Mouse (Mus musculus) monocyte, adult 5-6 weeks (primary cell): Measurements from ENCODE around the gene Olfr1394. TPM values are rescaled to one million over a fixed set of nuclear protein-coding genes. Genes with fewer than 3 reads are reported as not detected.
"Not testable (repeated sequence)": the region's sequence is repeated elsewhere in the genome, so short reads cannot be mapped to it uniquely, and the experiment has no call there.

Experiments
- ATAC-seq: fragments of 153-309, 156-312 bp; replicated peaks from 2 replicates; pipeline ENCODE4 v1.8.0; 2017; ENCODE audit warnings: mild to moderate bottlenecking; ENCODE audit not compliant: low TSS enrichment, insufficient number of reproducible peaks, severe bottlenecking, poor library complexity, low FRiP score
- total RNA-seq: library from RNA; stranded (forward); fragments of 200-1000, 200-491, 200-594 nt; gene quantifications from 3 replicates; pipeline ENCODE4 v1.2.3, GENCODE M21; 2017

Gene Olfr1394
- not detected in 3 replicates for total RNA-seq

DNA sequence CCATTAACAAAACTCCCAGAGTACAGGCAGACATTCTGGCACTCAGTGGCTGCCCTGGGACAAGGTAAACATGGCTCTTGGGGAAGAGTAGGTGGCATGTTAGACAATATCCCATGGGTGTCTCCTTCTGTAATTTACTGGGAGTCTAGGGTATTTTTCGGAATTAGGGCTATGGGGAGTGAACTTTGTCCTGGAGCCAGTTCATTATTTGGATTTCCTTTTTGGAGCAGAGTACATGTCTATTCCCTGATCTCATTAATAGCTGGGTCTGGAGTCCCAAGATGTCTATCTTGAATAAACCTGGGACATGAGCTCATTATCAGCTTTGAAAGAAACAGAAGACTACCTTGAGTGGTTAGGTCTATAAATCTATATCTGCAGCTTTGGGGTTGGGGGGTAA lies at the start of gene Olfr1394:
Gene Olfr1394 (plus strand): TSS at position 301 of the 400 bp plus-strand sequence.
- no peak for ATAC-seq

DNA sequence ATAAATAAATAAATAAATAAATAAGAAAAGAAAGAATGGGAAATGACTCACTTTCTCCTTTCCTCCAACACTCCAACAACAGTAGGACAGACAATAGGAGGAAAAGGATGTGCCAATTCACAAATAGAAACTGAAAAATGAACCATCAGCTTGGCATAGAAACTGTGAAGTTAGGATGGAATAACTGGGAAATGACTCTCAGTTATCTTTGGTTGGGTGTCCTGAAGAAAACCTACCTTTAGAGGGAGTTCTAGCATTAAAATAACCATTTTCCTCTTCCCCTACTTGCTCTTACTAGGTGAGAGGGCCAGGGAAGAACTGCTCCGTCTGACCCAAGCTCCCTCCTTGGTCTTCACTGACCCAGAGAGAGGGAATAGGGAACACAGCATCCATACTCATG lies 48.4 kb upstream of the Olfr1394 start:
- no peak for ATAC-seq

DNA sequence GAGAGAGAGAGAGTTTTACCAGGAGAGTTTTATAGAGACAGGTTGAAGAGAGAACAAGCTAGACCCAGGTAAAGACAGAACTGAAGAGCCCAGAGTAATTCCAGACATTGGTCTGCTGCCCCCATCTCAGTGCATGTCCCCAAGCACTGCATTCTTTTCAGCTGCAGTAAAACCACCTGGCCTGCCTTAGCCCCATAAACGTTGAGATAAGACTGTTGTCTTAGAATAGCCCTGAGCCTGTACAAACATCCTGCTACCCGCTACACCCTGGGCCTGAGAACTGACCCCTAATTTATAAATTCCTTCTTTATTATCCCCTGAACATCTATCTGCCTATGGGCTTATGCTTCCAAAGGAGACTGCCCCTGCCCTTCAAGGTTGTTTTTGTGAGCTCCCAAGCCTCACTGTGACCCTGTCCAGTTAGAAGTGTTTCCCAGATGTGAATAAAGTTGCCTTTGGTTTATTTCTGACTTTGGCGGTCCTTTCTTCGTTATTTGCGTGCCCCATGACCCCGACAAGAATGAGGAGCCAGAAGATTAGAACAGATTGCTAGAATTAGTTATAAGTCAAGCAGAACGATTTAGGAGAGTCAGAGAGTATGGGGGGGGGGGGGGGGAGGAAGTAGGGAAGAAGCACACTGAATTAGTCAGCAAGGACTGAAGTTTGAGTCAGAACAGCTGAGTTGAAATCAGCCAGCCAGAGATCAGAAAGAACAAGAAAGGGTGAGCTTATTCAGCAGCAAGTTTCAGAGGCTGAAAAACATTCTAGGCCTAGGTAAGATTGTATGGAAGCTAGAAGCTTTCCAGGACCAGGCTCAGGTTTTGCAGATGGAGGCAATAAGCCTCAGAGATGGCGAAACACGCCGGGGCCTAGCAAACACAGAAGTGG lies 46.3 kb upstream of the Olfr1394 start:
- no peak for ATAC-seq

DNA sequence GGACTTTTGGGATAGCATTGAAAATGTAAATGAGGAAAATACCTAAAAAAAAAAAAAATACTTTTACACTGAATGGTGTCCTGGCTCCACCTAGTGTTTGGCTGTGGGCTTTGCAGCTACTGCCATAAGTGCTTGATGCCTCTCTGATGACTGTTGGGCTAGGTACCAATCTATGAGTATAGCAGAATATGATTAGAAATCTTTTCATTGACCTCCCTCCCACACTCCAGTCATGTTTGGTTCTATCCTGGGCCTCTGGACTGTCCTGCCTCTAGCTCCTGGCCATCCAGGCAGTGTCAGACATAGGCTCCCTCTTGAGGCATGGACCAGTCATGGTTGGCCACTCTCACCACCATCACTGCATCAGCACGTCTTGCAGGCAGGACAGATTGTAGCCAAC lies 45.3 kb upstream of the Olfr1394 start:
- peak; percentile 54 for ATAC-seq

DNA sequence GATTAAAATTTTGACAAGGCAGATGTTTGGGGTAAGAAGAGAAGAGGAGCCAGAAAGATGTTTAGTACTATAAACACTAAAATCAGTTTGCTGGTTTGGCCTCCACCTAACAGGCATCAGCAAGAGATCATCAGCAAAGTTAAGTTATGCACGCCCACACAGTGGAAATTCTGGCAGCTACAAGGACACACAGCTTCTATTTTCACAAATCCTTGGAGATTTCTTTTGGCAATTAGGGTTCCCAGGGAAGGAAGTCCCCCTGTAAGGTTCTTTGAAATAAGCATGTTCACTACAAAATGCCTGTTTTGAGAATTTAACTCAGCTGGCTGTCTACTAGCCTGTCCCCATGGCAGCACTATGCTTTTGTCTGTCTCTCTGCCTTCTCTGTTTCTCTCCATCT lies 43.2 kb upstream of the Olfr1394 start:
- ATAC-seq: no peak

DNA sequence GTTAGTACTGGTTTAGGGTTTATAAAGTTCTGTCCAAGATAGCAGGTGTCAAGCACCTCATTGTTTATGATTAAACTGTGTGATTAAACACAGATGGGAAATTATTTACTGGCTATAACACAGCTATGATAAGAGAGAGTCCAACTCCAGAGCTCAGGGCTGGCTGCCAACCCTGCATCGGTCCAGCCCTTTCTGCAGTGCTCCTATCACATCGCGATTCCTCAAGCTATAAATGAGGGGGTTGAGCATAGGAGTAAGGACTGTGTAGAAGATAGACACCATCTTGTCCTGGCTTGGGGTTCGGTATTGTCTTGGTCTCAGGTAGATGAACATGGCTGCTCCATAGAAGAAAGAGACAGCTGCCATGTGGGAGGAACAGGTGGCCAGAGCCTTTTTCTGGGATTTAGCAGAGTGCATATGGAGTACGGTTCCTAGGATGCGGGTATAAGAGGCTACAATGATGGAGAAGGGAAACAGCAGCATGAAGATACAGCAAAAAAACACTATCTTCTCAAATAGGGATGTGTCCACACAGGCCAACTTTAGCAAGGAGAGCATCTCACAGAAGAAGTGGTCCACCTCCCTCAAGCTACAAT lies 41.5 kb upstream of the Olfr1394 start:
- no peak for ATAC-seq

DNA sequence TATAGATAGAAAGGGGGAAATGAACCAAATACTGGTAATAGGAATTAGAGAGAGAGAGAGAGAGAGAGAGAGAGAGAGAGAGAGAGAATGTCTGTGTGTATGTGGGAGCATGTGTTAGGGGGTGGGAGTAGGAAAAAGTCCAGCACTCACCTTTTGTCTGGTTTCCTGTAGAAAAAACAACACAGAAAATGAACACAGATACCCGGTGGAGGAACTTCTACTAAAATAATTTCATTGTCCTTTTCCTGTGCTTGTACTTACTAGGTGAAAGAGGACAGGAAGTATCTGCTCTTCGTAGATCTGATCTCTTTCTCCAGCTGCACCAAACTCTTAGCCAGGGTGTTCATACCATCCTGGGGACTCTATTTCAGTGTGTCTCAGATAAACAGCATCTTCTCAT lies 40.0 kb upstream of the Olfr1394 start:
- ATAC-seq: no peak

DNA sequence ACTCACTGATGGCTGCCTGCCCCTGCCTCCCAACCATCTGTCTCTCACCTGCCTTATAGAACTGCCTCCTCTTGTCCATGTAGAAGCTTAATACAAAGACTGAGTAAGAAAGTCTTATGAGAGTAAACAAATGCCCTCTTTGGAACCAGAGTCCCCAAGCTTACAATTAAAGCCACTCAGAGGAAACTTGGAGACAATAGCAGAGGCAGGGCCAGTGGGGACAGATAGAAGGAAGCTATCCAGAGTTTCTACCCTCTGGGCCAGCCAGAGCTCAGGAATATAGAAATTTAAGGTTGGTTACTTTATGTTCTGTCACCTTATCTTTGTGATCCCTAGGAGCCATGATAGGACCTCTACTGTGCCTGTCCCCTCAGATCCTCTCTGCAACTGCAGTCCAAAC lies 39.4 kb upstream of the Olfr1394 start, which contains the start of gene Olfr1396:
Gene Olfr1396 (minus strand): TSS at position 101 of the 400 bp plus-strand sequence.
- ATAC-seq: no peak

DNA sequence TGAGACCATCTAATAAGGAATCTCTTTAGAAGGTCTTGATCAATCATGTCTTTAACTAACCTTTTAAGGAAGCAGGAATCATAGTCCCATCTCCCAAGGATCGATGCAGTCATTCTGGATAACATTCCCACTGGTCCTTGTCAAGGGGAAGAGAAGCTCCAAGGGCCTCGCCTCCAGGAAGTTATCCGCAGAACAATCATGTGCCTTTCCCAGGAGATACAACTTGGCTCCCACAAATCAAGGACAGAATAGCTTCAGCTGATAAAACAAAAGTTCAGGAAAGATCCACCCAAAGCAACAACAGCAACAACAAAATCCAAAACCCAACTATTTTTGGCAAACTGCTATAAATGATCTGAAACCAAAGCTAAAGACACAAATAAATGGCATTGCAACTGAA lies 34.5 kb upstream of the Olfr1394 start:
- ATAC-seq: no peak

DNA sequence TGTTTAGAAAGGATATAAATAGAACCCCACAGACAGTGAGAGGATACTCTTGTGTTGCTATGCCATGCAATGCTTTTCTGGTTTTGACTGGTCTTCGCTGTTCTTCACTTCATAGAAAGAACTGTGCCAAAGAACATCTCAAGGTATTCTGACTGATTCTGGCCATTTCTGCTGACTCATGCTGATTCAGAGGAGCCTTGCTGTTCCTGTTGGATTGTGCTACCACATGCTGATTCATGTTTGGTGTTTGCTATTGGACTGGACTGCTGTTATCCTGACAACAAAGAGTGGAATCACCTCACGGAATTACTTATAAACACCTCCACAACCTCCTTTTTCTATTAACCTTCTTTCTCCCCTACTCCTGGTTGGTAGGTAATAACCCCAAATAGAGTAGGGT lies 30.0 kb upstream of the Olfr1394 start:
- ATAC-seq: no peak

DNA sequence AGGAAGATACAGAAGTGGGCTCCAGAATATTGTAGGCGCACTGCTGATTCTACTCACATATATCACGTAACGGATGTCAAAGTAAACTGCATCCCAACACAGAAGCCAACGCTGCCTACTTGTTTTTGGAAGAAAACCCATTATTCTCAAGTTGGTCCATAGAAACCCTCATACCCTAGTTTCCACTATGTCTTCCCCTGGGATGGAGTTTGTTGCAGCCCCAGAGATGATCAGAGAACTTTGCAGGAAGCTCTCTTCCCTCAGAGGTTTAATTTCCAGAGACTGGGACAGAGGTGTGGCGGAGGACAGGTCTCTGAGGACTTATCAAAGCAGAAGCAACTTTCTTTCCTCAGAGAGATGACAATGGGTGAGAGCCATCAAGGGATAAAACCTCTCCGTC lies 12.2 kb upstream of the Olfr1394 start, which contains the start of gene Olfr1395:
Gene Olfr1395 (plus strand): TSS at position 301 of the 400 bp plus-strand sequence.
- no peak for ATAC-seq

DNA sequence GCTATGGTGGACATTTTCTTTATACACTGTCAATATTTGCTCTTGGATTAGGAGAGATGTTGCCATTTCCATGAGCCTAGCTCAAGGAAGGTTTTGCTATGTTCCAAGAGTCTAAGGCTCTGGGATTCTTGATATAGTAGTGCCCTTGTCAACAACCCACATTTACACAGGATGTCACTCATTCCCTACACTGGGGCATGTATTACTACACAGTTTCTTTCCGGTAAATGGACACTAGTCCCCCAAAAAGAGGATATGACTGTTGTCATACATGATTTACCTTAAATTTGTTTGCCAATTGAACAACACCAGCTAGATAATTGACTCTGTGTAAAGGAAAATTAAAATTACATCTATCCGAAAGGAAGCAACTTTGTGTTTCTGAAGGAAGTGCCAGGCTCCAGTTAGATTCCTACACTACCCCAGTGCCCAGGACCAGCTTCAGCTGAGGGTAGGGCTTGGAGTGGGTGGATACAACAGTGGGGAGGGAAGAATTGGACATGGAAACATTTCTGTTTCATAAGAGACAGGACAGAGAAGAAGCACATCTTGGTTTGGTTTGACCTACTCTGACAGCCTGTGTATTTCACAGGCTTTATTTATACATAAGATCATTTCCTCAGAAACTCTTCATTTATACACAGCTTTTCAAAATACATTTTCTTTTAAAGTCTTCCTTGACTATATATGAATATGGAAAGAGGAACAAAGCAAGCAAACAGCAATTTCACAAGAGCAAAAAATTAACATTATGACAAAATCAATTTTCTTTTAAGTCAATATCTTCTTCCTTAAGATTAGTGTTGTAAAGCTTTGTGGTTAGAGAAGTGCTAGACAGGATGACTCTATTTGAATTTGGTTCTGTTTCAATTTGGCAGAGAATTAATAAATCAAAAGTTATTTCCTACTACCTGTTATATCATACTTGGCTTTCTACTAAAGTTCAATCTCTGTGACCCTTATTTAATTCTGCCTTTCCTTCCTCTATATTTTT lies 2.9 kb downstream of the Olfr1394 start:
- 0 out of 2 replicates have a peak, but pooled peaks have one; percentile 37 for ATAC-seq

DNA sequence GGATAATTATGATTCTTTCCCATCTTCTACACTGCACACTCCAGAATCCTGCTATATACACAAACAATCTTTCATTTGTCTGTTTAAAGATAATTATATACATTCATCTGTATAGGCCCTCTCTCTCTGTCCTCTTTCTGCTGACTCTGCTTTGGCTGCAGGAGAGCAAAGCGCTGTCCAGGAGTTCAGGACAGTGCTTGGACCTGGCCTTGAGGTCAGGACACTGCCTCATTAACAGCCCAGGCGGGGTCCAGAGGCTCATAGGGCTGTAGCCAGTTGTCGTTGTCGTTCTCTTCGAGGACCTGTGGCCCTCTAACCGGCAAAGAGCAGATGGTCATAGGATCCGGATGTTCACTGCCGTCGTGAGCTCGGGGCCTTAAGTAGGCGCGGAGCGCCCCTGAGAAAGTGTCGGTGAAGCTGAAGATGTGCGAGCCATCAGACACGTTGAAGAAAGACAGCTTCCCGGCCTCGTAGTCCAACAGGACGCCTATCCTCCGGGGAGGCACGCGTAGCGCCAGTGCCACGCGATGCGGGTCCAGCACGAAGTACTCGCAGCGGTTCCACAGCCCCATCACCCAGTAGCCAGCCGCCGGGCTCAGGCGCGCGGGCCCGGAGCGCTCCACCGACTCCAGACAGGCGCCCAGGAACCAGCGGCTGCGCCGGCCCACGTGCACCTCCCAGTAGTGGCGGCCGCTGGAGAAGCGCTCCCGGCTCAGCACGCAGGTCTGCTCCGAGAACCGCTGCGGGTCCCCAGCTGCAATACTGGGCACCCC lies 14.8 kb downstream of the Olfr1394 start:
- no peak for ATAC-seq

DNA sequence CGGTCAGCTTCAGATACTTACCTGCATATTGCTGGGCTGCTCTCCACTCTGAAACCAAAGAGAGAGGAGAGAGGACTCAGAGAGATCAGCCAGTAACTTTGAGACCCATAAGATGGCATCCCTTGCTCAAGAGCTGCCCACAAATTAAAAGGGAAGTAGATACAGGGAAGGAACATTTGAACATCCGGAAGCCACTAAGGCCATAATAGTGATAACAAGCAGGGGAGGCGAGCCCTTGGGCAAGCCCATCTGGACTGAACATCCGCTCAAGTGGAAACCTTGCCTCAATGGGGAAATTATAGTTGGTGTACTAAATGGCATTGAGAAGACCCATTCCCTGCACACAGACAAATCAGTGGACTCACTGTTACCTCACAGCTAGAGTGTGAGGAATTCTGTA lies 16.4 kb downstream of the Olfr1394 start:
- ATAC-seq: peak; percentile 91

DNA sequence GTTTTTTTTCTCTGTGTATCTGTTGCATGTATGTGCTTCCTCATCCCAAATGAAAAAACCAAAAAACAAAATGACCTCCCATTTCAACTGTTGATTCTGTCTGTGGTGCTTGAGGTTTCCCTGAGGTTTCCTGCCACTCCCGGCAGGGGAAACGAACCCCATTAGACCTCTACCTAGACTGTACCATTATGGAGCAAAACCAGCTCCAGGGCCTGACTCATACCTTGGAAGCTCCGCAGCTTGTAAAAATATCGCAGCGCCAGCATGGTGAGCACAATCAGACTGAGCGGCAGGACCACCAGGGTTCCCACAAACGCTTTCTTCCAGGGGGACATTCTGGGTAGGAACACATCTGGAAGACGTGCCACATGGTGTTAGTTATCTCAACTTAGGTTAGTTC lies 21.2 kb downstream of the Olfr1394 start:
- ATAC-seq: no peak

DNA sequence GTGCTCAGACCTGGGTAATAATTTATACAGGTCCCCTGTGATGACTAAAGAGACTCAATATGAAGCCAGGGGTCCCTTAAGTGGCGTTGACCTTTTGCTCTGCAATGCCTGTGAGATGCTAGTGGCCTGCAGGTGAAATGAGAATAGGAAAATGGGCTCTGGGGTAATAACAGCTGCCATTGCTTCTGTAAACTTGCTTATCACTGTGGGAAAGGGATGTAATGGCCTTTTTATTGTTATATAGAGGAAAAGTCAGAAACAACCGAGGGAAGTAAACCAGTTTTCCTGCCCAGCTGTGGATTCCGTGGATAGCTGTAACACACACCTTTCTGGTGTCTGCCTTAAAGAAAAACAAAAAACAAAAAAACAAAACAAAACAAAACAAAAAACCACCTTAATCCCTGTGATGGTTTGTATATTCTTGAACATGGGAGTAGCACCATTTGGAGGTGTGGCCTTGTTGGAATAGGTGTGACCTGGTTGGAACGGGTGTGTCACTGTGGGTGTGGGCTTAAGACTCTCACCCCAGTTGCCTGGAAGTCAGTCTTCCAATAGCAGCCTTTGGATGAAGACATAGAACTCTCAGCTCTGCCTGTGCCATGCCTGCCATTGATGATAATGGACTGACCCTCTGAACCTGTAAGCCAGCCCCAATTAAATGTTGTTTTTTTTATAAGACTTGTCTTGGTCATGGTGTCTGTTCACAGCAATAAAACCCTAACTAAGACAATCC lies 22.0 kb downstream of the Olfr1394 start:
- not testable (repeated sequence) for ATAC-seq

DNA sequence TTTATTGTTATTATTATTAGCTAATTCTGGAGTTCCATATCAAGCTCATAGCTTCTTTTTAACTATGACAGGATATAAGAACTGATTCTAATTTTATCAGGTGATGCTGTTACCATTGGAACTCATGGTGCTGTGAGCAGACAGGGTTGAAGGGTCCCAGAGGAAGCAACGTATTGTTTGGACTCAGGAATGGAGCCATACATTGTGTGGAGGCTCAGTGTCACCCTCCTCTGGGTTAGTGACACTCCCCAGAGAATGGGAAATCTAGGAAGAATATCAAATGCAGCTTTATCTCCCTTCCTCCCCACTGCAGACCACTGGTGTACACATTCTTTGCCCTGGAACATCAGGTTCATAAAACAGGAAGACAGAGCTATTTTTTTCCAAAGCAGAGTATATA lies 29.0 kb downstream of the Olfr1394 start:
- no peak for ATAC-seq

DNA sequence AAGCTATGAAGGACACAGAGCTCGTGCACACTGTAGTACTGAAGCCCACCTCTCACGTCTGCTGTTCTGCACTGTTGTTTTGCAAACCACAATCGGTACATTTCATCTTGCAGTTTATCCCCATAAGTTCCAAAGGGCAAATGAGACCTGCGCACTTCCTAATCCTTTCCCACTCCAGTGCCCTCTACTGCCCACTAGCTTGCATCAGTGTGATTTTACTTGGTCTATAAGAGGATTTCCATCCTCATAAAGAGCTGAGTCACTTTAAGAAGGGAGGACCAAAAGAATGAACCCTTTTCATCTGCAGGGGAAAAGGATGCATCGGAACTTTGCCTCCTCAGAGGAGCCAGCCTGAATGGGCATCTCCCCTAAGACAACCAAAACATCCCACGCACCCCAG lies 32.3 kb downstream of the Olfr1394 start:
- no peak for ATAC-seq
